Mouse (Mus musculus): ENCODE measurements around the gene Arhgef28.

- TF ChIP-seq CTCF (IDR thresholded peaks at IDR 0.05; ENCODE audit: low read depth), result no peak
- no peak for TF ChIP-seq EP300 (IDR thresholded peaks at IDR 0.05; ENCODE audit: low read depth)
Observed at GRCm38 (mm10) chr13:98001719-98002118, 204.5 kb downstream of the Arhgef28 start.

All from liver, embryonic 14.5 days (tissue).